Mouse (Mus musculus): ENCODE data around the gene Pdilt. TPM values are rescaled to one million over a fixed set of nuclear protein-coding genes. Genes with fewer than 3 reads are reported as not detected.

Pdilt gene
- polyA plus RNA-seq, 2 experiments: not detected

DNA sequence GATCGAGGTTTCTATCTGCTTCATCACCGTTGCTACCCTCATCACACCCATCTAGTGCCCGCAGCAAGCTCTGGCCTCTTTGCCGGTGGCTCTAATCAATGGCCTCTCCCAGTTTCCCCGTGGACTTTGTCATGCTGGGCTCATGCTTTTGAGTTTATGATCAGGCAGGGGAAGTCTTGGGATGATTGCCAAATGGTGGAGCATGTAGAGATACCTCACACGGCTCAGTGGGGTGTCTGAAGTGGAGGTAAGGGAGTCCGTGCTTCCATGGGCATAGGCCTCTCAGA, 7.1 kb downstream of the Pdilt start:
- ATAC-seq (ENCODE audit: insufficient read depth) (no peak), DNase-seq (ENCODE audit: low read depth in 3 of 3, low spot score in 3 of 3) (no peak)
- WGBS (ENCODE audit: insufficient replicate concordance): 59% methylated on average over 7 of the region's 7 CpGs
- no peaks in the 10 kb centered on the region for H3K27me3 ChIP-seq (ENCODE audit: control insufficient read depth, insufficient read depth, low read length)
- no peak for TF ChIP-seq CTCF (IDR thresholded peaks at IDR 0.05; ENCODE audit: low read depth)
- TF ChIP-seq EP300 (IDR thresholded peaks at IDR 0.05; ENCODE audit: low read depth): no peak
- no peak overlapping the region for H3K4me3 ChIP-seq (ENCODE audit: insufficient read depth in 1 of 2, low read depth in 2 of 2, low read length in 2 of 2)
- no peak overlapping the region for H3K9ac ChIP-seq (replicated peaks)
- H3K27ac ChIP-seq: no peak overlapping the region
- H3K9me3 ChIP-seq (ENCODE audit: control insufficient read depth, low read length): no peaks in the 10 kb centered on the region
- H3K4me1 ChIP-seq (replicated peaks; ENCODE audit: control insufficient read depth in 2 of 2, insufficient read depth in 2 of 2, low read length in 1 of 2): no peaks in the 10 kb centered on the region
- no peak overlapping the region for H3K4me2 ChIP-seq (ENCODE audit: low read depth)
- no peaks in the 10 kb centered on the region for H3K36me3 ChIP-seq (replicated peaks; ENCODE audit: control insufficient read depth, insufficient read depth, low read depth)

DNA sequence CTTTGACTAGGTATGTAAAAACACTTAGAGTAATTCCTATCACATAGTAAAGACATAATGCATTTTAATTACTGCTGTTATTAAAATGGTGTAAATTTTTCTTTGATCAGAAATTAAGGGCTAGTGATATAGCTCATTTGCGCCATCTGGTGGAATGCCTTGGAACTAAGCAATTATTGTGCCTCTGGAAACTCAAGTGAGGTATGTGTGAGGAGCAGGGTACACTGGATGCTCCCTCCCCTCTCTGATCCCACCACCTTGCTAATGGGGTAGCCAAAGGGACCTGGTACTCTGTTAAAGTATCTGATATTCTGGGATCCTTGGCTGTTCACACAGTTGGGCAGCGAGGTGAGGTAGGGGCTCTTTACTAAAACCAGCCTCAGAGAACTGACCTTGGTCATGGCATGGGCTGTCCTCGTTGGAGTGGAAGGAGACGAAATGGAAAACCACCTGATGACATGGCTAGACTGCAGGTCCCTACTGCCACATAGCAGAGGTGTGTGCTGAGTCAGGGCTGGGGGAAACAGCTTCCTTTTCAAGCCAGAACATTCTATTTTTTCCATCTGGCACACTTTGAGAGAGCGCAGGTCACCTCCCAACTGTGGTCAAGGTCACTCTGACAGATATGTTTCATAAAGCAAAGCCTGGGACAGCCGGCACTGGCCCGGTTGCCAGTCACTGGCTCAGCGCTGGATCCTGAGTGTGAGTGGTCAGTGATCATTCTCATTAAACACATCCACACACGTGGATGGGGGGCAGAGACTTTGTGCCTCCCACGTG, 7.6 kb downstream of the Pdilt start:
- ATAC-seq (ENCODE audit: insufficient read depth): no peak
- TF ChIP-seq EP300 (IDR thresholded peaks at IDR 0.05; ENCODE audit: low read depth) (no peak), CTCF (IDR thresholded peaks at IDR 0.05; ENCODE audit: low read depth) (peak; percentile 66)
- no peak overlapping the region for H3K4me3 ChIP-seq (ENCODE audit: insufficient read depth in 1 of 2, low read depth in 2 of 2, low read length in 2 of 2)

DNA sequence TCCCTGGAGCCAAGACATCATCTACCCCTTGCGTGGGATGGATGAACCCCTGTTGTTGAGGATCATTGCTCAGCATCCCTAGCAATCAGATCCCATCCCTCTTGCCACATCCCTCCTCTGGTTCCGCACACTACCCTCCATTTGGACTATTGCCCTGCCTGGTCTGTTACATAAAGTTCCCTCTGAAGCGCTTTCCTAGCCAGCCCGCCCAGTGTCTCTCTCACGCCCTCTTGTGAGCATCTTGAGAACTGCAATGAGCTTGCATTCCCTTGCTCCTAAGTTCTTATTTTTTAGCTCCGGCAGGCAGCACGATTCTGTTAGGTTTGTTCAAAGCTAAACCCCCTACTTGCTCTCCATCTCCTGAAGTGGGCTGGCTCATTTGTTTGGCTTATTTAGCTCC, 10.2 kb downstream of the Pdilt start:
- no peaks in the 10 kb centered on the region for H3K36me3 ChIP-seq (replicated peaks; ENCODE audit: control insufficient read depth, insufficient read depth, low read depth)
- no peaks in the 10 kb centered on the region for H3K9me3 ChIP-seq (ENCODE audit: control insufficient read depth, low read length)
- WGBS (ENCODE audit: insufficient replicate concordance): 24% methylated on average over 7 of the region's 7 CpGs
- no peak overlapping the region for H3K27ac ChIP-seq
- TF ChIP-seq CTCF (IDR thresholded peaks at IDR 0.05; ENCODE audit: low read depth) (peak; percentile 72), EP300 (IDR thresholded peaks at IDR 0.05; ENCODE audit: low read depth) (no peak)
- ATAC-seq (ENCODE audit: insufficient read depth) (no peak), DNase-seq (ENCODE audit: low read depth in 3 of 3, low spot score in 3 of 3) (no peak)
- H3K4me2 ChIP-seq (ENCODE audit: low read depth): no peak overlapping the region
- no peaks in the 10 kb centered on the region for H3K4me1 ChIP-seq (replicated peaks; ENCODE audit: control insufficient read depth in 2 of 2, insufficient read depth in 2 of 2, low read length in 1 of 2)
- no peaks in the 10 kb centered on the region for H3K27me3 ChIP-seq (ENCODE audit: control insufficient read depth, insufficient read depth, low read length)
- H3K9ac ChIP-seq (replicated peaks): no peak overlapping the region
- no peak overlapping the region for H3K4me3 ChIP-seq (ENCODE audit: insufficient read depth in 1 of 2, low read depth in 2 of 2, low read length in 2 of 2)

More for the DNA sequence above, 7.6 kb downstream of the Pdilt start:
- Histone ChIP-seq H3K9ac (replicated peaks) (no peak overlapping the region), H3K27ac (no peak overlapping the region), H3K4me2 (ENCODE audit: low read depth) (no peak overlapping the region), H3K36me3 (replicated peaks; ENCODE audit: control insufficient read depth, insufficient read depth, low read depth) (no peaks in the 10 kb centered on the region), H3K27me3 (ENCODE audit: control insufficient read depth, insufficient read depth, low read length) (no peaks in the 10 kb centered on the region), H3K4me1 (replicated peaks; ENCODE audit: control insufficient read depth in 2 of 2, insufficient read depth in 2 of 2, low read length in 1 of 2) (no peaks in the 10 kb centered on the region), H3K9me3 (ENCODE audit: control insufficient read depth, low read length) (no peaks in the 10 kb centered on the region)
- WGBS (ENCODE audit: insufficient replicate concordance): 50% methylated on average over 10 of the region's 10 CpGs
- no peak for DNase-seq (ENCODE audit: low read depth in 3 of 3, low spot score in 3 of 3)

DNA sequence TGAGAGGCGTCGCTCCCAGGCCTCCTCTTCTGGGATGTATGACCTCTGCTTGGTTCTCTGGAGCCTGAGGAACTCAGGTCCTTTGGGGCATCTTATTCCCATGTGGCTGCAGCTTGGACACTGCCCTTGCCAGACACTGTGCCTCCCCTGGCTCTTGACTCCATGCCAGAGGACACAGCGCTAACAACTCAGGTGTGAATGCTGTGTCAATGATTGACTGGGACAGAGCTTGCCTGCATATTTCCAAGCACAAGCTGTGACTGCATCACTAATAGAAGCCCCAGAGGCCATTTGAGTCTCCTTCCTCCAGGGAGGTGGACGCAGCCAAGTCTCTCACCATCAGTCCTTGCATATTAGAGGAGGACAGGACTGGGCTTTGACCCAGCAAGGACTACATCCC, 12.1 kb downstream of the Pdilt start:
- Histone ChIP-seq H3K9me3 (ENCODE audit: control insufficient read depth, low read length) (no peaks in the 10 kb centered on the region), H3K4me1 (replicated peaks; ENCODE audit: control insufficient read depth in 2 of 2, insufficient read depth in 2 of 2, low read length in 1 of 2) (no peaks in the 10 kb centered on the region), H3K4me3 (ENCODE audit: insufficient read depth in 1 of 2, low read depth in 2 of 2, low read length in 2 of 2) (no peak overlapping the region), H3K27ac (no peak overlapping the region), H3K4me2 (ENCODE audit: low read depth) (no peak overlapping the region), H3K27me3 (ENCODE audit: control insufficient read depth, insufficient read depth, low read length) (no peaks in the 10 kb centered on the region), H3K36me3 (replicated peaks; ENCODE audit: control insufficient read depth, insufficient read depth, low read depth) (no peaks in the 10 kb centered on the region), H3K9ac (replicated peaks) (no peak overlapping the region)
- ATAC-seq (ENCODE audit: insufficient read depth) (no peak), DNase-seq (ENCODE audit: low read depth in 3 of 3, low spot score in 3 of 3) (no peak)
- WGBS (ENCODE audit: insufficient replicate concordance): 53% methylated on average over 4 of the region's 4 CpGs
- TF ChIP-seq CTCF (IDR thresholded peaks at IDR 0.05; ENCODE audit: low read depth): no peak

DNA sequence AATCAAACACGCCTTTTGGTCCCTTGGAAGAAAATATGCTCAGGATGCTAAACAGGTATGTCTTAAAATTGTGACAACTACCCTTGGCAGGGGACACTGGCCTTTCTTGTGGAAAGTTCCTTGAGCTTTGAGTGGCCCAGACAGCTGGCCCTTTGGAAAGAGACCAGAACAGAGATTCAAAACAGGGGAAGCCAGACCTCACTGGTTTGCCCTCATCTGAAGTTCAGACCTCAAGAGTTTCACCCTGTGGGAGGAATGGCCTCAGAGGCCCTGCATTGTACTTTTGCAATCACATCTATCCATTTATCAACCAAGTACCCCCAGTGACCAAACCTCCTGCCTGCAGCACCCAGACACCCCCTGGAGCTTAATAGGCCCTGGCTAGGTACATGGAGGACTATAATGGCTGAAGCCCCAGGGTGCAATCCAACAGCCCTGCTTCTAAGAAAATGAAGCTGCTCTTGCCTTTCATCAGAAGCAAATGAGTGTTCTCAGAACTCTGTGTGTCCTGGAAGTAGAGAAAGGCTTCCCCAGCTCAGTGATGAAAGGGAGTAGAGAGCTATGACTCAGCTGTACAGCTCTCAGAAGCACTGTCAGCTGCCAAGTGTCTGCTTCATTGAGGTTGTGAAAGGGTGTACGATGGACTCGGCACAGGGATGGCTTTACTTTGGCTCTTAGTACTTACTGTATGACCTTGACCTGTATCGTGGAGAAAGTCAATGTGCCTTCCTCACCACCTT, 33.1 kb downstream of the Pdilt start:
- no peak overlapping the region for H3K27ac ChIP-seq

More for the DNA sequence above, 33.1 kb downstream of the Pdilt start:
- TF ChIP-seq CTCF (IDR thresholded peaks at IDR 0.05; ENCODE audit: low read depth) (no peak), EP300 (IDR thresholded peaks at IDR 0.05; ENCODE audit: low read depth) (no peak)
- H3K4me2 ChIP-seq (ENCODE audit: low read depth): no peak overlapping the region
- H3K4me1 ChIP-seq (replicated peaks; ENCODE audit: control insufficient read depth in 2 of 2, insufficient read depth in 2 of 2, low read length in 1 of 2): no peaks in the 10 kb centered on the region
- ATAC-seq (ENCODE audit: insufficient read depth) (no peak), DNase-seq (ENCODE audit: low read depth in 3 of 3, low spot score in 3 of 3) (no peak)
- no peak overlapping the region for H3K9ac ChIP-seq (replicated peaks)
- H3K9me3 ChIP-seq (ENCODE audit: control insufficient read depth, low read length): no peaks in the 10 kb centered on the region
- H3K4me3 ChIP-seq (ENCODE audit: insufficient read depth in 1 of 2, low read depth in 2 of 2, low read length in 2 of 2): no peak overlapping the region
- H3K36me3 ChIP-seq (replicated peaks; ENCODE audit: control insufficient read depth, insufficient read depth, low read depth): no peaks in the 10 kb centered on the region
- WGBS (ENCODE audit: insufficient replicate concordance): 58% methylated on average over 4 of the region's 4 CpGs
- H3K27me3 ChIP-seq (ENCODE audit: control insufficient read depth, insufficient read depth, low read length): no peaks in the 10 kb centered on the region

All from liver, embryonic 14.5 days (tissue).